Mouse (Mus musculus): Measurements from ENCODE around the gene Ppp3ca. TPM values are rescaled to one million over a fixed set of nuclear protein-coding genes. Genes with fewer than 3 reads are reported as not detected.
A peak's percentile ranks its signal among the peaks of the same experiment; 100 is the strongest.

Gene Ppp3ca
- total RNA-seq, 2 experiments from 2014 or later: 56.6 to 72.4 TPM

DNA sequence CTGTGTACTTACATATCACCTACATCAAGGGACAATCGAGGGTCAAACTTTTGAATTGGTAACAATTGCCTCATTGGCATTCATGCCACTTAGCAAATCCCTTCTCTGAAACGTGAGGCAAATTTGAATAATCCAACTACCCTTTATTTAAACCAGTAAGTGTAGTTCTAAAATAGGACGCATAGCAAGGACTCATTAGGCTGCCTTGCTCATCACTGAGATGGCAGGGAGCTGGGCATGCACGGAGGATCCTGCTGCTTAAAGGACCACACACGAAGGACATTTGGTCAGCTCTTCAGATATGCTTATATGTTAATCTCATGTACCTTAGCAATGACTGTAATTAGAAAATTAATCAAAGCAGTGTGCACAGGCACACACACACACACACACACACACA lies 204.6 kb downstream of the Ppp3ca start:
- no peak for ATAC-seq (replicated peaks; ENCODE audit: poor library complexity, severe bottlenecking)

DNA sequence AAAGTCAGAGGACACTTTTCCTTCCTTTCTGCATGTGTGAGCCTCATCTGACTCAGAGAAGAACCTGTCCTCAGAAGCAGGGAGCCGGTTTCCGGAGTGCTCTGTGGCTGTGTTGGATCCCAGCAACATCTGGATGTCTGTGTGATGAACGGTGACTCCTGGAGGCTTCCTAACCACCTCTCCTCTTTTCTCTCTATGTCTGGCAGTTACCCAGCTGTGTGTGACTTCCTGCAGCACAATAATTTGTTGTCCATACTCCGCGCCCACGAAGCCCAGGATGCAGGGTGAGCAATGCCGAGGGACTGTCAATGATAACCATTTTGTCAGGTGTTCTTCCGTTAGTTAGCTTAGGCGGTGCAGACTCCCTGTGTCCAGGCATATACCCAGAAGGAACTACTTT lies 217.8 kb downstream of the Ppp3ca start:
- ATAC-seq (replicated peaks; ENCODE audit: poor library complexity, severe bottlenecking): no peak

DNA sequence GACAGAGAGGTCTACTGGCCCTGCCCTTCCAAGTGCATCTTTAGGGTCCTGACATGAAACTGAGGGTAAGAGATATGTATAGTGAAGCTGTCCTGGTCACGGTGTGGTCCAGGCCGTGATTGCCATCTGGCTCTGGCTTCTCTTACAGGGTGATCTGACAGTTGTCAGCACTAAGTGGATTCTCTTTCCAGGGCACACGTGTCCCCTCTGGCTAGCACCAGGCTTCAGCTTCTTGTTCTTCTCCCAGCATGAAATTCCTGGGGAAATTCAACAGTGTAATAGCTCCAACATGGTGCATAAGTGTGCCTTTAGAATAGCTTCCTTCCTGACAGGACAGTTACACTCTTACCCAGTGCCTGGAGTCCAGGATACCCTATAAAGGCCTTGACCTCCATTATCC lies 222.2 kb downstream of the Ppp3ca start:
- no peak for ATAC-seq (replicated peaks; ENCODE audit: poor library complexity, severe bottlenecking)

DNA sequence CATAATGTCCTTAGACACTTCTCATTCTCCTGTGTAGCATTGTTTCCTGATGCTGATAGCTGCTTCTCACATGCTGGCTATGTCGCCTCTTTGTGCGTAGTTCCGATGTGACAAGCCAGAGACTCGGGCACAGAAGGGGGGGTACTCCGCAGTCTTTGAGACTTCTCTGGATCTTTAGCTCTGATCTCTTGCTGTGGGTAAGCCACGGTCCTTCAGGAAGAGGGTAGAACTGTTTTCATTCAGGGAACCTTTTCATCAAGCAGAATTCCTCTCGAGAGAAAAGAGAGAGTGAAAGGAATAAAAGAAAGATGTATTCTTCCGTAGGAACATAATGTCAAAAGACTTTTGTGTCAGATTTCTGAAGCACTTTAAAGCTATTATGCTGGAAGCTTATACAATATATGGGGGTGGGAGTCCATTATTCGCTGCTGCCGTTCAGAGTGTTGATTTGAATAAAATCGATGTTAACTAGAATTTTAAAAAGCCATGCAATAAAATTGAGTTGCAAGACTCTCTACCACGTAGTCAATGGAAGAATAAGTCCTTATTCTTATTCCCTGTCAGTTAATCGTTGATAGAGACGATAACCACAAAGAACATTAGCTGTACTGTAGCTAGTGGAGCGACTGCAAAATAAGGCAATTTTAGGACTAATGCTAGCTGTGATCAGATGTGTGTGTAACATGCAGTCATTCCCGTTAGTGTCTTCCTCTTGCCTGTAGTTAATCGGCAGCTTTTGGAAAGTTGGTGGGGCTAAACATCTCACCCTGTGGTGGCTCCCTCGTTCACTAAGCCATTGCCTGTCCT lies 223.9 kb downstream of the Ppp3ca start:
- no peak for ATAC-seq (replicated peaks; ENCODE audit: poor library complexity, severe bottlenecking)

DNA sequence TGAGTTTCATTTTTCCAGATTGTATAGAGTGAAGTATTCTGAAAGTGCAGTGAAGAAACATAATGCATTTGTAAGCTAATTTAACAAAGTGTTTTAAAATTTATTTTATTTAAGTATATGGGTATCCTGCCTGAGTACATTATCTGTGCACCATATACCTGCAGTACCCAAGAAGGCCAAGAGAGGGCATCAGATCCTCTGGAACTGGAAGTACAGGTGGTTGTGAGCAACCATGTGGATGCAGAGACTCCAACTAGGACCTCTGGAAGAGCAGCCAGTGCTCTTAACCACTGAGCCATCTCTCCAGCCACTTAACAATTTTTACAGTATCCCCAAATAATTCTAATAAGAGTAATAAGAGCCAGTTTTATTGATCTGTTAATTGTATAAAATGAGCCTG lies 225.6 kb downstream of the Ppp3ca start:
- ATAC-seq (replicated peaks; ENCODE audit: poor library complexity, severe bottlenecking): peak; percentile 74

DNA sequence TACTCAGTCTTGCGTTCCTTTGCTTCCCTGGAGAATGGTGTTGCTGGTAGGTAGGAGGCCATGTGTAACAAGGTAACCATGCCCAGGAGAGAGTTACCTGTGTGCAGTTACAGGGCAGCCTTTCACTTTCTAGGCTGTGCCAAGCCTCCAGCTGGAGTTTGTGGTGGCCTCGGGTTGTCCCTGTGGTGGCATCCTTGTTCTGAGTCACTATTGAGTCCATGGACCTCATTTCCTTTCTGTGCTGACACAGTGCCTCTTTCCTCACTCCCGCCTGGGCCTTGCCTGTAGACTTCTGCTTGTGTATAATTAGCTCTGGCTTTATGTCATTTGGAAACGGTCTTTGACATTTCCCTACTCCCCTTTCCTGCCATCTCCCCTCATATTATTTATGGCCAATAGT lies 226.4 kb downstream of the Ppp3ca start:
- peak; percentile 28 for ATAC-seq (replicated peaks; ENCODE audit: poor library complexity, severe bottlenecking)

DNA sequence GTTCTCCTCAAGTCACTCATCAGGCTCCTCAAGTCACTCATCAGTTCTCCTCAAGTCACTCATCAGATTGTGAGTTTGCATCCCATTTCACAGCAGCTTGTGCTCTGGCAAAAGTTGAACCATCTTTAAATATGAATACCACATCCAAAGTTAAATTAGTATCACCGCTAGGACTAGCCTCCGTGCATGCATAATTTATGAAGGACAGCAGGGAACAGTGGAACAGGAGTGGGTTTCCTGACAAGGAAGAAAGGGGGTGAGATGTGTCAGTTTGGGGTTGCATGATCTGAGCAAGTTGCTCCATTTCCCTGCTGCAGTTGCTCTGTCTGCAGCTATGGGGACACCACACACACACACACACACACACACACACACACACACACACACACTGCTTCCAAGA lies 229.8 kb downstream of the Ppp3ca start:
- ATAC-seq (replicated peaks; ENCODE audit: poor library complexity, severe bottlenecking): no peak

DNA sequence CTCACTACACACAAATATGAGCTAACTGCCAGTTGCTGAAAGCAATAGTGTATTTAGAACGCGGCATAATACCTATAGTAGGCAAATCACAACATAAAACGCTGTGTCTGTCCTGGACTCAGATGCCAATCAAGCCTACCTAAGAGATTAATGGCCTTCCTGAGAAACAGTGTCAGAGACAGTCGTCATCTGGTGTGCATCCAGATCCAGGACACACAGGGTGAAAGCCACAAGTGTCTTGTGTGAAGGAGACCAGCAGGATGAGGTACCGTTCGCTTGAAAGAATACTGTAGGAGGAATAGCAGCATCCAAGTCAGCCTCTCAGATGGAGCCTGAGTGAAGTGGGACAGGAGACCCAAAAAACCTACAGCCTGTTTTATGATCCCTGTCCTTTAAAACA lies 231.1 kb downstream of the Ppp3ca start:
- no peak for ATAC-seq (replicated peaks; ENCODE audit: poor library complexity, severe bottlenecking)

DNA sequence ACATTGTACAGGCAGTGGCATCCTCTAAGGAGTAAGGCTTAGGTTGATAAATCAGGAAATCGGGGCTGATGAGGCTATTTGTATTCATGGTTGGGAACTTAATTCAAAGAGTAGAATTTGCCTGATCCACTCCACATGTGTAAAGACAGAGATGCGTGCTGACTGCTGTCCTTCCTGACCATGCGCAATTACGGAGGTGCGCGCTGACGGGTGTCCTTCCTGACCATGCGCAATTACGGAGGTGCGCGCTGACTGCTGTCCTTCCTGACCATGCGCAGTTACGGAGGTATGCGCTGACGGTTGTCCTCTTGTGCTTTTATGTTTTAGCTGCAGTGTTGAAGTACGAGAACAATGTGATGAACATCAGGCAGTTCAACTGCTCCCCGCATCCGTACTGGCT lies 232.9 kb downstream of the Ppp3ca start:
- ATAC-seq (replicated peaks; ENCODE audit: poor library complexity, severe bottlenecking): no peak

DNA sequence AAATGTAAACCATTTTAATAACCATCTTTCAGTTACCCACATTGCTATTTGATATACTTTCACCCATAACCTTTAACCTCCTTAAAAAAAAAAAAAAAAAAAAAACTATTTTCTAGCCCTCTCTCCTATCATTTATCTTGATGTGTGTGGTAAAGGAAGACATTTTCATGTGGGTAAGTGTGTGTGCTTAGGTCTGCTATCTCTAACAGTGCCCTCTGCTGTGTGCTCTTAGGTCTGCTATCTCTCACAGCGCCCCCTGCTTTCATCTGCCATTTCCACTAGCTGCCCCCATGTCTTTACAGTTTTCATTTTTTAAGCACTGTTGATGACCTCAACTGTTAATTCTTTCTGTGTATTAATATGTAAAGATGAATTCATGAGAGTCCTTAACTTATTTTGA lies 235.7 kb downstream of the Ppp3ca start:
- peak; percentile 67 for ATAC-seq (replicated peaks; ENCODE audit: poor library complexity, severe bottlenecking)

DNA sequence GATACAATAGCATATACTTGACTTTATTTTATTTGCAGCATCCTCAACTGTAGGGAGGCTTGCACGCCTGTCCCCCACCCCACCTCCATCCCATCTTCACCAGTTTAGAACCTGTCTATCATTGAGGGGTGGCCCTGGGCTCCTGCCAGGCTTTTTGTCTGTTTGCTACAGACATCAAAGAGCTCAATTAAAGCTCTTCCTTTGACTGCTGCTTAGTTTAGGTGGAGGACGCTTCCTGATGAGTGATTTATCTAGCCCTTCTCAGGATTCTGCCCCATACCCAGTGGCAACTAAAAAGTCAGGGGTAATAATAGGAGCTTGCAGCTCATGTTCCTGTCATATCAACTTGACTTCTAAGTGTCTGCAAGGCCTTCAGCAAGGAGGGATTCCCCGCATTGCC lies 239.6 kb downstream of the Ppp3ca start:
- no peak for ATAC-seq (replicated peaks; ENCODE audit: poor library complexity, severe bottlenecking)

DNA sequence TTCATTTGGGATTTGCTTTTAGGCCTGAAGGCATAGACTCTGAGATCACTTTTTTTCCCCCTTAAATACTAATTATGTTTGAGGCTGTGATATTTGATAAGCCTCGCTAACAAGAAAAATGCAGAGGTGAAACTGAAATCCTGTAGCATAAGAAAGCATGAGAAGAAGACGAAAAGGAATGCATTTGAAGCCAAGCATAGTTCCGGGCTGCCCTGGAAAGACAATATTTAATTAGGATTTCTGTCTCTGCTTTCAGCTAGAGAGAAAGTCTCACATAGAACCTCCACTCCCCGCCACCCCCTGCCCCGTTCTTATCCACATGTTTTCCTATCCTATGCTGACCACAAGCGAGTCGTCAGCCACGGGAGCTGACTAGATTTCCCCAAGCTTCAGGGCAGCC lies 241.4 kb downstream of the Ppp3ca start:
- no peak for ATAC-seq (replicated peaks; ENCODE audit: poor library complexity, severe bottlenecking)

DNA sequence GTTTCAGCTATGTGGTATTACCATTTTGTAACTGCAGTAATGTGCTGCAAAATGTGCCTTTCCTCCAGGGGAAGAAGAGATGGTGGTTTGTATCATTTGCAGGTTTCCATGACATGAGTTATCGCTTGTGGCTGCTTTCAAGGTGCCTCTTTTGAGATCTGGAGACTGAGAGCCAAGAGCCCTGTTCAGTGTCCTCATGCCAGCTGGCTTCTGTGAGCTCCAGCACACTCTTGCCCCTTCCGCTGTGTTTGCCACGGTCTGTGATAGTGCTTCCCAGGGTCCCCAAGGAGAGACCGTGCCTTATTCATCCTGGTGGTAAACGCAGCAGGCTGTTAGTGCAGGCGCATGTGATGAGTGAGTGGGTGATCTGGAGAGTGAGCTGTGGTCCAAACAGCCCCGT lies 247.2 kb downstream of the Ppp3ca start:
- ATAC-seq (replicated peaks; ENCODE audit: poor library complexity, severe bottlenecking): no peak

DNA sequence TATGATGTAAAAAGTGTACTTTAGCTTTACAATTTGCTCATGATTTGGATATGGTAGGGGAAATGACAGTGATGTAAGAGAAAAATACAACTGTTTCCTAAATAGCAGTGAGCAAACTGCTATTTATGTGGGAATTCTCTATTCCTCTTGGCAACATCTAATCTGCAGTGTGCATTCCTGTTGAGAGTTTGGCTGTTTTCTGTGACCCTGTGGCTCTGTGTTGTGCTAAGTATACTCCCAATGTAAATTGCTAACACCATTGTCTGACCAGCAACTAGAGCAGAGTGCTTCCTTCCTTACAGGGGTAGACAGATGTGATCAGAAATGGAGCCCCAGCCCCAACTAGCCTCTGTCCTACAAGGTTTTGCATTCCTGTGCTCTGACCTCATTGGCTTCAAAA lies 263.1 kb downstream of the Ppp3ca start:
- ATAC-seq (replicated peaks; ENCODE audit: poor library complexity, severe bottlenecking): no peak

DNA sequence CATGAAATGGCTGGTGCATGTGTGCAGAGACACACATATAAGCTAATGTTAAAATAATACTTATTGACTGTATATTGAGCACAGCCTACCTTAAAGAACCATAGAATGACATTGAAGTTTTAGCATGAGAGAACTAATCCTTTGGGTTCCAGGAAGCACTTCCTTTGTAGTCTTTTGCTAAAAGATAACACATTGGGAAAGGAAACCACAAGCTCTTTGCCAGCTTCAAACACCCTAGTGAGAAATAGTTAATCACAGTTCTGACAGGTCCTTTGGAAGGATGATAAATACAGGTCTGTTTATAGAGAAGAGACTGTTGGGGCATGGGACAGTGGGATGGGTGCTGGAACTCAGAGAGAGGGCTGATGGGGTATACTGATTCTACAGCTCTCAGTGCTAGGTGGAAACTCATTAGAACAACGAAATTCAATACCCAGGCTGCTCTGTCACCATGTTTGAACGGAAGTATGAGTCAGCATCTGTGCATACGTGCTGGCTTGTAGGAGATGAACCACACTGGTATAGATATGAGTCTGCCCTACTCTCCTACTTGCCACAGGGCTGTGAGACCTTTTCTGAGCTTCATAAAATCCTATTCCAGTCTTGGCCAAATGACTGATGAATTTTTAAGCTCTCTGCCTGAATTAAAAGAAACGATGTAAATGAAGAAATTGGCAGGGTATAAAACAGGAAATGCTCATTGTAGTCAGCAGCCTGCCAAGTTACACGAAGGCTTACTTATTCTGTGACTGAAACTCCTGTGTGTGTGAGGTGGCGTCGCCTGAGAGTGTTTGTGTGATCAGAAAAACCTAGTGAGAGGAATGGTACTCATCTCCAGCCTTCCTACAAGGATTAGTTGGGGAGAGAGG lies 271.0 kb downstream of the Ppp3ca start:
- peak; percentile 67 for ATAC-seq (replicated peaks; ENCODE audit: poor library complexity, severe bottlenecking)

DNA sequence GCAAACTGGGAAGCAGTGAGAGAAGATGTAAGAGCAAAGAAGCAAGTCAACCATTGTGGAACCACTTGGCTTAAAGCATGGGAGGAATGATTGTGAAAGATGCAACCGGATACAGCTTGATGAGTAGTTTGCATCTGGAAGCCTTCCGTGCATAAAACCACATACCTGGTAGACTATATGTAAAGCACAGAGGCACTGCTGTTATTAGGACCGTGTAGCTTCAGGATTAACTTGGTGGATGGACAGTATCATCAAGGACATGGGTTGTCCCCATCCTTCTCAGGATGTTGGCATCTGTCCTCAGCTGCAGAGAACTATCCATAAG lies 271.6 kb downstream of the Ppp3ca start:
- no peak for ATAC-seq (replicated peaks; ENCODE audit: poor library complexity, severe bottlenecking)

DNA sequence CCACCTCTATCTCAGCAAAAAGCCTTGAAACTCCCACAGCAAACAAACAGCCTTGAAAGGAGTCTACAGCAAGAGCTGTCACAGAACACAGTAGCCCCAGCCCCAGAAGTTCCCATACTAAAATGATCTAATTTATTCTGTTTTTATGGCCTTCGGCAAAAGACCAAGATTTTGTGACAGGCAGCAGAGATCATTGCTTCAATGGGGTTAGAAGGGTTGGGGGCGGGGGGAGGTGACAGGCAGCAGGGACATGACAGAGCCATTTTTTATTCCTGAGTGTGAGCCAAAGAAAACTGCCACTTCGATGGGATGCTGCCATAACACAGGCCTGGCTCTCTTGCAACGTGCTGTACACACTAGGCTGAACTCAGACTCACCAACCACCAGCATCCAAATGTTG lies 275.6 kb downstream of the Ppp3ca start:
- no peak for ATAC-seq (replicated peaks; ENCODE audit: poor library complexity, severe bottlenecking)

DNA sequence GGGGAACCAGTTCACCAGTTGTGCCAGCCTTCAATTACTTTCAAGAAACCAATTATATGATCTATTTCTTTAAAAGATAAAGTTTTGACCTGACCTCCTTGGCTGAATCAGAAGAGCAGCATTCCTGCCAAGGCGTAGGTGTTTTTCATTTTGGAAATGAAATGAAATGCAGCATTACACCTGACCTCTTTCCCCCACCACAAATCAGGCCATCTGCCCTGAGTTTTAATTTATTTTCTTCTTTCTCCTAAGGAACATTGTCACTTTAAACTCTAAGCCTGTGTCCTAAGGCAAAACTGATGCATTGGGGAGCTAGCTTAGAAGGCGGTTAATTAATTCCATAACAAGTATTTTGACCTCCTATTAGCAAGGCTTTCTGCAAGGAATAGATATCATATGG lies 276.7 kb downstream of the Ppp3ca start:
- no peak for ATAC-seq (replicated peaks; ENCODE audit: poor library complexity, severe bottlenecking)

DNA sequence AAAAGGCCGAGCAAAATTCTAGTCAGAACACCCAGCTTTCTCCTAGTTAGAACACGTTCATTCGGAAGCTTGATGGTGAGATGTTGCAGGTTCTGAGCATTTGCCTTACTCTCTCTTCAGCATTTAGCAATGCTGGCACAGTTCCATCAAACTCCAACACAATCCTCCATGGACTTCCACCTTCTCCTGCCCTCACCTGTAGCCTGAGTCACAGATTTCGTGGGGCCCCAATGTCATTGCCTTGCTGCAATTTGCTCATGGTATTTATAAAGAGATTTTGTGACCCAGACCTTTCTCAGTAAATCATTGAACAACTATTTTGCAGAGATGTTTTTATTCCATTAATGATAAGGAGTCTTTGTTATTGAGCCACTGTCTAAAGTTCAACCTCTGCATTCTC lies 278.2 kb downstream of the Ppp3ca start:
- no peak for ATAC-seq (replicated peaks; ENCODE audit: poor library complexity, severe bottlenecking)

DNA sequence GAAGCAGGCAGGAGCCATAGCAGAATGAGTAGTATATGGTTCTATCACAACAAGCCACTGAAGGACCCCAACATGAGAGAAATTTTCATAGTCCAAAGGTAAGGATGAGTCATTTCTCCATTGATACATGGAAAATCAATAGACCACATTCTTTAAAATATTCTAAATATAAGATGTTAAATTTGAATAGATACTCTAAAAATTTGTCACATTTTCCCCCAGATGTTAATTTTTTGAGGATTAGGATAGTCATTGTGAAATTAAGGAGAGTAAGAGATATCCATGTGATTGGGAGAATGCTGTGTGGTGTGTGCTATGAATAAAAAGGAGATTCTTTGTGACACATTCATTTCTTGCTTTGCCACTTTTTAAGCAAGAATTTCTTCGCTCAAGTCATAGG lies 281.9 kb downstream of the Ppp3ca start:
- no peak for ATAC-seq (replicated peaks; ENCODE audit: poor library complexity, severe bottlenecking)

DNA sequence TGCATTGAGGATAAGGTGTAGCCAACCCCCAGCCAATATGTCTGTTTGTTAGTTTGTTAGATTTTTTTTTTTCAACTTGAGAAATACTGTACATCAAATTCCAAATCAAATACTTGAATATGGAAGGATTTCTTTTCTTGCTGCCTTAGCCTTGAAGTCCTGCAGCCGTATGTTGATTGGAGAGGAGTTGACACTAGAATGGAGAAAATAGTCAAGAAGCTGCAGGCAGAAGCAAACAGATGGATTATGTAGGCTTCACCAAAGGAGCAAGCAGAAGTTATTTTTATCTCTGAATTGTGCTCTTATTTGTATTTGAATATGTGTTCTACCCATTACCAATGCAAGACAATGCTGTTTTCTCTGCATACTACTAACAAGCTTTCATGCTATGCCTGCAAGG lies 282.9 kb downstream of the Ppp3ca start:
- ATAC-seq (replicated peaks; ENCODE audit: poor library complexity, severe bottlenecking): no peak

DNA sequence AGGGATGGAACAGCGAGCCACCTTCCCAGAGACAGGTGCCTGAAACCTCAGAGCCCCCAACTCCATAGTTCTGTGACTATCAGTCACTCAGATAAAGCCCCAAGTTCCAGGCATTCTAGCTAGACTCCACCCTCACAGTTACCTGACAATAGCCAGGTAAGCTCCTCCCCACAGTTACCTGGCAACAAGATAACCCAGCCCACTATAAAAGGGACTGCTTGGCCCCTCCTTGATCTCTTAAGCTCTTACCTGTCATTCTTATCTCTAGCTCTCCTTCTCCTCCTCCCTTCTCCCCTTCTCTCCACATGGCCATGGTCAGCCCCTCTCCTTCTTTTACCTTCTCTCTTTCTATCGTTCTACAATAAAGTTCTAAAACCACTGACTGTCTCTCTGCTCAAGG lies 285.1 kb downstream of the Ppp3ca start:
- ATAC-seq (replicated peaks; ENCODE audit: poor library complexity, severe bottlenecking): no peak
